Mouse (Mus musculus) neural tube, embryonic 15.5 days (tissue): ENCODE results near the gene Cacna1h. TPM values are rescaled to one million over a fixed set of nuclear protein-coding genes. Genes with fewer than 3 reads are reported as not detected.

Experiments
- ATAC-seq: fragments of 200-750 bp; cut with Nextera tagmentation; 2 replicates; pipeline ENCODE4 v1.8.0; 2017; ENCODE audit warnings: mild to moderate bottlenecking, moderate TSS enrichment, moderate library complexity; ENCODE audit not compliant: low FRiP score
- H3K27ac ChIP-seq: fragments of 300-500 bp; sonication (generic); replicated peaks from 2 replicates; pipeline ENCODE4 v1.5.1; 2015; ENCODE audit warnings: mild to moderate bottlenecking, inconsistent platforms
- H3K27me3 ChIP-seq: fragments of 300-500 bp; sonication (generic); replicated peaks from 2 replicates; pipeline ENCODE4 v1.6.1; 2015; ENCODE audit warnings: inconsistent platforms
- H3K36me3 ChIP-seq: fragments of 300-500 bp; sonication (generic); 2 replicates; pipeline ENCODE4 v1.6.1; 2015; ENCODE audit warnings: inconsistent platforms
- H3K4me1 ChIP-seq: fragments of 300-500 bp; sonication (generic); 2 replicates; pipeline ENCODE4 v1.6.1; 2015; ENCODE audit warnings: inconsistent platforms
- H3K4me2 ChIP-seq: fragments of 300-500 bp; sonication (generic); 2 replicates; pipeline ENCODE4 v1.6.1; 2015; ENCODE audit warnings: inconsistent platforms, mild to moderate bottlenecking, moderate library complexity
- H3K4me3 ChIP-seq: fragments of 300-500 bp; sonication (generic); replicated peaks from 2 replicates; pipeline ENCODE4 v1.5.1; 2015; ENCODE audit warnings: mild to moderate bottlenecking, inconsistent platforms
- H3K9ac ChIP-seq: fragments of 300-500 bp; sonication (generic); replicated peaks from 2 replicates; pipeline ENCODE4 v1.6.1; 2015; ENCODE audit warnings: mild to moderate bottlenecking, inconsistent platforms
- H3K9me3 ChIP-seq: fragments of 300-500 bp; sonication (generic); replicated peaks from 2 replicates; pipeline ENCODE4 v1.6.1; 2016; ENCODE audit warnings: inconsistent platforms
- WGBS: fragments of 180-500 bp; shearing (Covaris S2); methylation state at CpG from one replicate; pipeline ENCODE4 v1.1.7; 2015; ENCODE audit warnings: mixed read lengths; 5-methylcytosine and 5-hydroxymethylcytosine counted together
- polyA plus RNA-seq: library from polyadenylated mRNA; unstranded; fragments of >200 nt; fragmentation: Nextera tagmentation; extraction: Ambion mirVana; gene quantifications from 2 replicates; pipeline ENCODE4 v1.2.1, GENCODE M21; 2015

The Cacna1h gene
- polyA plus RNA-seq, 1 experiment from 2014 or later, result 10.9 TPM

DNA sequence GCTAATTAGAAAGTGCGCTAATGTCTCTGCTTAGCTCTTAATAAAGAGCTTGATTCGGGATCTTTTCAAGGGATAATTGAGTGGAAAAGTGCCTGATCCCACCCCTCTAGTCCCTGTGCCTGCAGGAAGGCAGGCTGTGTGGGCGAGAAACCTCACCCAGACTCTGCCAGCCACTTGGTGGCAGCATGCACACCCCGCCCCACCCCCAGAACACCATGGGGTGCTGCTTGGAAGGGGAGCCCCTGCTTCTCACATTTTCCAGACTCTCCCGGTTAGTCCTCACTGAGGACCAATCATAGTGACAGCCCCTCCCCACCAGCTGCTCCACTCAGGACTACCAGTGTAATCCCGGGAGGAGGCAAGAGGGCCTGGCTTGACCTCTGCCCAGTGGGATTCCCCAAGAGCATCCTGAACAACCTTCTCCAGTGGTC, 27.6 kb downstream of the Cacna1h start:
- peak overlapping the region; percentile 41 for H3K27ac ChIP-seq
- H3K9ac ChIP-seq, result no peak overlapping the region
- no peaks in the 10 kb centered on the region for H3K9me3 ChIP-seq
- H3K27me3 ChIP-seq, result peaks cover 10% of the 10 kb centered on the region; the same call in 1 of the 2 replicates
- 13% methylated on average over 6 of the region's 6 CpGs for WGBS
- ATAC-seq, result no peak
- no peaks in the 10 kb centered on the region for H3K36me3 ChIP-seq
- H3K4me3 ChIP-seq, result no peak overlapping the region
- H3K4me2 ChIP-seq, result 0 out of 2 replicates have a peak overlapping the region, but pooled peaks have one; percentile 5
- peaks cover 62% of the 10 kb centered on the region for H3K4me1 ChIP-seq

DNA sequence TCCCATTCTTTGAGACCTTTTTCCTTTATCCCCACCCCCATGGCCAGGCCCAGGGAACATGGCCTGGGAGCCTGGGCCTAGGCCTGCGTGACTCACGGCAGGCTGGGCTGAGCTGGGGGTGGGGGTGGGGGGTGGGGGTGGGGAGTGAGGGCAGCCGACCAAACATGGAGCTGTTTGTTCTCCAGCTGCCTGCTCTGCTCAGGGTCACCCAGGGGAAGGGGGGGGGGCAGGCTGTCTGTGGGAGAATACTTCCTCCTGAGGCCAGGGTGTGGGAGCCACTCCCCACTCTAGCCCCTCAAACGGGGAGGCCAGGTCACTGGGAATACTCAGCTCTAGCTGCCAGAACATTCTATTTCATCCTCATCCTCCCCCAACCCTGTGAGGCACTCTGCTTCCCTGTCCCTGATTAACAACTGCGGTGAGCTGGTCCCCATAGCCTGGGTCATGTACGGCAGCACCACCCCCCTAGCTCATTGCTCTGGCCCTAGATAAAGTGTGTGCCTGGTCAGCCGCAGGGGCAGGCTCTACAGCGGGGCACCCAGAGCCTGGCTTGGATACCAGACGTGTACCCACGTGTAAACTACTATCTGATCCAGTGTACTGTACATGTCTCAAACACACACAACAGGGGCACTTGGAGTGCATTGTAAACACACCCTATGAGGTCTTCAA, 28.2 kb downstream of the Cacna1h start:
- no peak for ATAC-seq
- Histone ChIP-seq H3K4me1 (peaks cover 56% of the 10 kb centered on the region), H3K27me3 (peaks cover 10% of the 10 kb centered on the region; the same call in 1 of the 2 replicates), H3K4me3 (no peak overlapping the region), H3K27ac (peak overlapping the region; percentile 41; the same call in 1 of the 2 replicates), H3K36me3 (no peaks in the 10 kb centered on the region), H3K4me2 (peak overlapping the region; percentile 5; the same call in 1 of the 2 replicates), H3K9ac (no peak overlapping the region), H3K9me3 (no peaks in the 10 kb centered on the region)
- 12% methylated on average over 9 of the region's 10 CpGs for WGBS

DNA sequence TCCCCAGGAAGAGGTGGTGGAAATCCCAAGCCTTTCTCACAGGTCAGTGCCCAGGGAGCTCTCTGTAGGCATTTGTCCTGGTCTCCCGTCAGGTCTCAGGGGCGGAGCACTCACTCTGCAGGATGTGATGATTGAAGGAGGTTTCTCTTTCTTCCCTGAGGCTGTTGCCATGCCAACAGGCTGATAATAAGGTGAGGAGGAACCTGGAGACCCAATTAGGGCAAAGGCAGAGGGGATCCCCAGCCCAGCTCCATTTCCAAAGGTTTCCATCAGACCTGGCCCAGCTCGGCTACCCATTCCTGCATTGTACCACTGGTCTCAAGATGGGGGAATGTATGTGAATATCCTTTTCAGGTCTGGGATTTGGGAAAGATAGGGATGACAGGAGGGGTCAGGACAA, 29.4 kb downstream of the Cacna1h start:
- no peak overlapping the region for H3K27ac ChIP-seq
- ATAC-seq, result peak; percentile 28; the same call in 1 of the 2 replicates
- H3K27me3 ChIP-seq, result peaks cover 10% of the 10 kb centered on the region; the same call in 1 of the 2 replicates
- H3K4me2 ChIP-seq, result no peak overlapping the region
- 30% methylated on average over 3 of the region's 3 CpGs for WGBS
- peaks cover 57% of the 10 kb centered on the region for H3K4me1 ChIP-seq
- H3K36me3 ChIP-seq, result no peaks in the 10 kb centered on the region
- no peak overlapping the region for H3K9ac ChIP-seq
- no peaks in the 10 kb centered on the region for H3K9me3 ChIP-seq
- no peak overlapping the region for H3K4me3 ChIP-seq

DNA sequence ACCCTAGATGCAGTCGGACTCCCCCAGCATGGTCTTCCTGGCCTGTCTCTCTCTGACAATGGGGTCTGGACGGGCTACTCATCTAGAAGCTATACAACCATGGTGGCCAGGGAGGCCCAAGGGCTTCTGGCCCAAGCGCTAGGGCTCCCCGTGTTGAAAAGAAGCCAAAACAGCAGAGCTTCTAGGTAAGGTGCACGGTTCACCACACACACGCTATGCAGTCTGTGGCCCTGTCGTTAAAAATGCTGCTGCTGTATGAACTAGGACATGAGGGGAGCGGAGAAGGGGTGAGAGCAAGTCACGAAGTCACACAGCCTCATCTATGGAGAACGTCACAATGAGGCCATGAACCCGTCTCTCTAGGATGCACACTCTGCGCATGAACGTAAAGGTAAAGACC, 31.4 kb downstream of the Cacna1h start:
- Histone ChIP-seq H3K27ac (no peak overlapping the region), H3K9ac (no peak overlapping the region), H3K27me3 (peaks cover 10% of the 10 kb centered on the region; the same call in 1 of the 2 replicates), H3K4me3 (no peak overlapping the region), H3K9me3 (no peaks in the 10 kb centered on the region), H3K36me3 (no peaks in the 10 kb centered on the region), H3K4me1 (peaks cover 63% of the 10 kb centered on the region), H3K4me2 (no peak overlapping the region)
- ATAC-seq, result no peak
- 86% methylated on average over 13 of the region's 13 CpGs for WGBS

DNA sequence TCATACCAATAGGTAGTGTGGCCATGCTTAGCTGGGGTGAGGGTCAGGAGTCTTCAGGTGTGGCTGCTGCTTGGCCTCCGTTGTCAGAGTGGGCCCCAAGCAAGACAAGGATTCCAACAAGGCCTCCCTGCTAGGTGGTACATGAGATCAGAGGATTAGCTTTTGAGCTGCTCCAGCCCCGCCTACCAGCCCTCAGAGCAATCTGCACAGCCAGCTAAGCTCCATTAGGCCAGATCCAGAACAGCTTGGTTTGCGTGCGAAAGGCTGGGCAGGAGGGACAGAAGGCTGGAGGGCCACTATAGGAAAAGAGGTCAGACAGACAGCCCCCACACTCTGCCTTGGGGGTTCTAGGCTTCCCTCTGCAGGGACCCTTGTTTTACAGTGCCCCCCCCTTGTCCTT, 32.1 kb downstream of the Cacna1h start:
- no peaks in the 10 kb centered on the region for H3K9me3 ChIP-seq
- H3K4me3 ChIP-seq, result no peak overlapping the region
- ATAC-seq, result no peak
- 58% methylated on average over 4 of the region's 4 CpGs for WGBS
- H3K4me1 ChIP-seq, result peaks cover 55% of the 10 kb centered on the region
- no peak overlapping the region for H3K4me2 ChIP-seq
- H3K27ac ChIP-seq, result no peak overlapping the region
- peaks cover 10% of the 10 kb centered on the region; the same call in 1 of the 2 replicates for H3K27me3 ChIP-seq
- H3K9ac ChIP-seq, result no peak overlapping the region
- peaks cover 5% of the 10 kb centered on the region; the same call in 1 of the 2 replicates for H3K36me3 ChIP-seq

DNA sequence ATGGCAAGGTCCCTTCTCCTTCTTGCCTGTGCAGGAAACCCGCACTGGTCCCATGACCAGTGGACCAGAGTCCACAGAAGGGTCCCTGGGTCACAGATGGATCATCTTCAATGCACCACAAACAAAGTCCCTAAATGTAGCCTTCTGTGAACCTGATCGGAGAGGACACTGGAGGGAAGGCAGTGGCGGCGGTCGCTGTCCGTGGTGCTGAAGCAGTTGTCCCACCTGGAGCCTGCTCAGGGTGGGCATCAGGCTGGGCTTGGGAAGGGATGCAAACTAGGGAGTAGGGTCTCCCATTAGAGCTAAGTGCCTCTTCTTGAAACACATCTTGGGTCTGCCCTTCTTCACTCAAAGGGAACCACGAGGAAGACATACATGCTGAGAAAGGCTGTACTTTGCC, 33.1 kb downstream of the Cacna1h start:
- no peak for ATAC-seq
- H3K4me3 ChIP-seq, result no peak overlapping the region
- peaks cover 10% of the 10 kb centered on the region; the same call in 1 of the 2 replicates for H3K27me3 ChIP-seq
- H3K9ac ChIP-seq, result no peak overlapping the region
- no peaks in the 10 kb centered on the region for H3K9me3 ChIP-seq
- H3K27ac ChIP-seq, result no peak overlapping the region
- H3K36me3 ChIP-seq, result peaks cover 5% of the 10 kb centered on the region; the same call in 1 of the 2 replicates
- WGBS, result 17% methylated on average over 7 of the region's 7 CpGs
- peaks cover 45% of the 10 kb centered on the region for H3K4me1 ChIP-seq
- H3K4me2 ChIP-seq, result no peak overlapping the region

DNA sequence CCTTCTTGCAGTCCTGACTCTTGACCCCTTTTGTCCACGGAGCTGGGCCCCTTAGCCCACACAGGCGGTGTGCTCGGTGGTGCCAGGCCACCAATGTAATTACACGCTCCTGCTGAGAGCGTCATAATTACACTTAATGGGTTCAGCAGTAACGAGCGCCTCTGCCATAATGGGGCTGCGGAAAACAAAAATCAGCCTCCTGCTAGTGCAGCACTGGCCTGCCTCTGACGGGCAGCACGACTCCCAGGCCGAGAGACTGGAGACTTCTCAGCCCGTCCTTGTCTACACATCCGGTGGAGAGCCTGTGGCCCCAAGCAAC, 35.1 kb downstream of the Cacna1h start:
- Histone ChIP-seq H3K27ac (peak overlapping the region; percentile 61), H3K4me1 (peaks cover 29% of the 10 kb centered on the region), H3K9me3 (no peaks in the 10 kb centered on the region), H3K9ac (no peak overlapping the region), H3K4me3 (no peak overlapping the region), H3K27me3 (peaks cover 10% of the 10 kb centered on the region; the same call in 1 of the 2 replicates), H3K4me2 (no peak overlapping the region), H3K36me3 (peaks cover 12% of the 10 kb centered on the region)
- 13% methylated on average over 13 of the region's 13 CpGs for WGBS
- ATAC-seq, result peak; percentile 52

DNA sequence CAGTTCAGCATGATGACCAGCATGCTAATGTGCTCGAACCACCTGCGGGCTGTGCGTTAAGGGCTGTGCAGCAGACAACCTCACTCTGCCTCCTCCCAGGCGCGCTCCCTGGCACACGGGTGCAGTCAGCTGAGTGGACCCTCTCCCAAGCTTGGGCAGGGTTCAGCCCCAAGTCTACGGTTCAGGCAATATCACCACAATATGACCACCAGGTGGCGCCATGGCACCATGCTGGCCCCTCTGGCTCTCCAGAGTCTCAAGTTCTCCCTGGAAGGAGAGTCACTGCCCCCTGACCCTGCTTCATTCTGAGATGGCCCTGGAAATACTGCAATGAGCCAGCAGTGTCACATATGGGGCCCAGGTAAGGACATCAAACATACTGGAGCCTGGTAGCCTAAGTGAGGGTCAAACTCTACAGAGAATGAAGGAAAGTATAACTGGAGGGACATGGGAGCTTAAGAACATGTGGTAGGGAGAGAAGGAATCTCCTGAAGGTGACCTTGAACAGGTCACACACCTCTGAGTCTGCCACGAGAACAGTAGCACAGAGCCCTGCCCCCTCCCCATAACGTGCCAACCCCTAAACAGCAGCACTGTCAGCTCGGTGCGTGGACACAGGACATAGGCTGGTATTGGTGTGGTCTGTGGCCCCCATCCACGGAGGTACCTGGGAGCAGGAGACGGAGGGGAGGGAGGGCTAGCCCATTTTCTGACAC, 35.6 kb downstream of the Cacna1h start:
- H3K9ac ChIP-seq, result no peak overlapping the region
- 27% methylated on average over 14 of the region's 14 CpGs for WGBS
- no peak overlapping the region for H3K4me2 ChIP-seq
- peaks cover 17% of the 10 kb centered on the region for H3K36me3 ChIP-seq
- no peak overlapping the region for H3K4me3 ChIP-seq
- peaks cover 8% of the 10 kb centered on the region; the same call in 1 of the 2 replicates for H3K27me3 ChIP-seq
- H3K9me3 ChIP-seq, result no peaks in the 10 kb centered on the region
- peak overlapping the region; percentile 61 for H3K27ac ChIP-seq
- ATAC-seq, result peak; percentile 77
- peaks cover 29% of the 10 kb centered on the region for H3K4me1 ChIP-seq

DNA sequence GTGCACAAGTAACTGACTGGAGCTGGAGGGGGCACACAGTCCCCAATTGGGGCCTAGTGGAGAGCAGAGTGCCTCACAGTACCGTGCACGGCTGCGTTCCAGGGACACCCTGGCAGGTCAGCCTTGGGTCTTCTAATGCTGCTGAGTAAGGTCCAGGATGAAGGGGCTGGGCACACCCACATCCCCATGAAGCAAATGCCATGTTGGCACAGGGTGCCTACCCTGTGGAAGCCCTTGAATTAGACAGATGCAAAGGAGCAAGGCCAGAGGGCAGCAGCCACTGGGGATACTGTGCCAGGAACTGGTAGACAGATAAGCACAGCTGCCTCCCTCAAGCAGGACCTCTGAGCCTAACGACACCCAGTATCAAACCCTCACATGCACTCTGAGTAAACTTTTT, 39.1 kb downstream of the Cacna1h start:
- peaks cover 20% of the 10 kb centered on the region for H3K4me1 ChIP-seq
- no peak overlapping the region for H3K4me3 ChIP-seq
- no peak overlapping the region for H3K27ac ChIP-seq
- H3K27me3 ChIP-seq, result no peaks in the 10 kb centered on the region
- H3K9ac ChIP-seq, result no peak overlapping the region
- ATAC-seq, result no peak
- H3K9me3 ChIP-seq, result no peaks in the 10 kb centered on the region
- WGBS, result 90% methylated on average over 4 of the region's 4 CpGs
- no peak overlapping the region for H3K4me2 ChIP-seq
- peaks cover 35% of the 10 kb centered on the region for H3K36me3 ChIP-seq

DNA sequence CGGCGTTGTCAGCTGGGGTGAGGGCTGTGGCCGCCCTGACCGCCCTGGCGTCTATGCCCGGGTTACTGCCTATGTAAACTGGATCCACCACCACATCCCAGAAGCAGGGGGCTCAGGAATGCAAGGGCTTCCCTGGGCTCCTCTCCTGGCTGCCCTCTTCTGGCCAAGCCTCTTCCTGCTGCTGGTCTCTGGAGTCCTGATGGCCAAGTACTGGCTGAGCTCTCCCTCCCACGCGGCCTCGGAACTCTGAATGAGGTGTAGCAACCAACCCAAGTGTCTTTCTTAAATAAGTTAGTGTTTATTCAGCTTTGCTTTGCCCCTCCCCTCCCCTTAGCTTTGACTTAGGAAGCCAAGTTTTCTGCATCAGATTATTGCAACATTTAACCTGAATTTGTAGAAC, 59.6 kb downstream of the Cacna1h start:
- ATAC-seq, result no peak
- WGBS, result 43% methylated on average over 9 of the region's 9 CpGs
- no peak overlapping the region for H3K4me2 ChIP-seq

DNA sequence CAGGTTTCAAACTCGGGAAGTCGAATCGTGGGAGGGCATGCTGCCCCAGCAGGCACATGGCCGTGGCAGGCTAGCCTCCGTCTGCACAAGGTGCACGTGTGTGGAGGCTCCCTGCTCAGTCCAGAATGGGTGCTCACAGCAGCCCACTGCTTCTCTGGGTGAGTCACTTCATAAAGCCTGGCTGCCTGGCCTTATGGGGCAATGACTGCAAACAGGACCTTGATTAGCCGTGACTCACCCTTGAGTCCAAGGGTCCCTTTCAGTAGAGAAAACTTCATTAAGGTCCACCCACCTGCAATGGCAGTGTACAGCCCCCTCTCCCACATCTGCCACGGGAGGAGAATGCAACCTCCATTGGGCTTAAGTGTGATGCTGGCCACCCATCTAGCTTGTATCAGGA, 61.1 kb downstream of the Cacna1h start:
- Histone ChIP-seq H3K4me2 (no peak overlapping the region), H3K27ac (no peak overlapping the region), H3K4me1 (no peaks in the 10 kb centered on the region), H3K9ac (no peak overlapping the region), H3K4me3 (no peak overlapping the region), H3K9me3 (no peaks in the 10 kb centered on the region), H3K27me3 (no peaks in the 10 kb centered on the region), H3K36me3 (peaks cover 25% of the 10 kb centered on the region)
- 75% methylated on average over 8 of the region's 8 CpGs for whole genome bisulfite sequencing
- no peak for ATAC-seq

More for the DNA sequence above, 59.6 kb downstream of the Cacna1h start:
- Histone ChIP-seq H3K27me3 (no peaks in the 10 kb centered on the region), H3K4me3 (no peak overlapping the region), H3K27ac (no peak overlapping the region), H3K4me1 (no peaks in the 10 kb centered on the region), H3K9ac (no peak overlapping the region), H3K9me3 (no peaks in the 10 kb centered on the region), H3K36me3 (peaks cover 36% of the 10 kb centered on the region)

DNA sequence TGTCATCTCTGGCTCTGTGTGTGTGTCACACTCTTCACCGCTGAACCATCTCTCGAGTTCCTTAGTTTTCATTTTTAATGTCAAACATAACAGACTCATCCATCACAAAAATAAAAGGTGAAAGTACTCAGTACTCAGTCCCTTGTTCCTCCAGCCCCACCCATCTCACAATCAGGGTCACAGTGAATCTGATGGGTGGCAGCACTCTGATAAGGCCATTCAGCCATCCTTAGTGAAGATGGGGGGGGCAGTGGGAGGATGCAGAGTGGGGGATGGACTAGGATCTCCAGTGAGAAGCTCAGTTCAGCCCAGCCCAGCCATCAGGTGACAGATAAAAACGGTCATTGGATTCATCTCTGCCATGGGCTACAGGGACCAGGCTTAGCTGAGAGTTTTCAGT, 64.6 kb downstream of the Cacna1h start, which contains the start of gene Tpsg1:
Tpsg1 (plus strand) TSS at position 301 of the 400 bp plus-strand sequence.
- Histone ChIP-seq H3K4me1 (no peaks in the 10 kb centered on the region), H3K36me3 (no peaks in the 10 kb centered on the region), H3K9me3 (no peaks in the 10 kb centered on the region), H3K4me3 (no peak within 1 kb of the TSS), H3K4me2 (no peak within 1 kb of the TSS), H3K27ac (no peak within 1 kb of the TSS), H3K27me3 (no peaks in the 10 kb centered on the region), H3K9ac (no peak within 1 kb of the TSS)
- WGBS, result 83% methylated on average over 3 of the region's 3 CpGs
- ATAC-seq, result no peak
